Mouse (Mus musculus) liver, adult 2 months (tissue): ENCODE results near the gene Cacna1i. TPM values are rescaled to one million over a fixed set of nuclear protein-coding genes. Genes with fewer than 3 reads are reported as not detected.

Experiments
- DNase-seq: peaks from one replicate; pipeline ENCODE4 v3.0.0-alpha.2; 2011; ENCODE audit warnings: low read depth, low spot score; ENCODE audit errors: extremely low read depth
- H3K27ac ChIP-seq: fragments of 200-500 bp; replicated peaks from 2 replicates; pipeline ENCODE4 v1.5.1; 2012; ENCODE audit warnings: low read depth, mild to moderate bottlenecking, control low read depth, inconsistent platforms, low read length; ENCODE audit not compliant: insufficient read depth
- H3K27me3 ChIP-seq: fragments of 200-500 bp; 2 replicates; pipeline ENCODE4 v1.6.1; 2012; ENCODE audit warnings: mild to moderate bottlenecking, moderate library complexity, low read length, inconsistent platforms; ENCODE audit not compliant: control insufficient read depth, insufficient read depth
- H3K36me3 ChIP-seq: fragments of 200-500 bp; 2 replicates; pipeline ENCODE4 v1.6.1; 2012; ENCODE audit warnings: low read length, inconsistent platforms; ENCODE audit not compliant: control insufficient read depth, insufficient read depth
- H3K4me1 ChIP-seq: fragments of 200-500 bp; 2 replicates; pipeline ENCODE4 v1.6.1; 2011; ENCODE audit warnings: low read length; ENCODE audit not compliant: control insufficient read depth, insufficient read depth
- H3K4me3 ChIP-seq: fragments of 200-500 bp; 2 replicates; pipeline ENCODE4 v1.5.1; 2011; ENCODE audit warnings: low read depth, mild to moderate bottlenecking, control low read depth, low read length, moderate library complexity; ENCODE audit not compliant: insufficient read depth
- H3K79me2 ChIP-seq: fragments of 200-500 bp; 2 replicates; pipeline ENCODE4 v1.6.1; 2012; ENCODE audit warnings: inconsistent platforms, mild to moderate bottlenecking, low read length, moderate library complexity; ENCODE audit not compliant: control insufficient read depth, insufficient read depth
- H3K9ac ChIP-seq: fragments of 200-500 bp; 2 replicates; pipeline ENCODE4 v1.6.1; 2012; ENCODE audit warnings: low read depth, mild to moderate bottlenecking, control low read depth, inconsistent platforms, low read length
- CTCF ChIP-seq: fragments of 200-500 bp; IDR thresholded peaks from 2 replicates; pipeline ENCODE4 v1.5.1; 2011; ENCODE audit warnings: low read depth, low read length, control low read depth
- POLR2A ChIP-seq: fragments of 200-500 bp; IDR thresholded peaks from 2 replicates; pipeline ENCODE4 v1.6.1; 2011; ENCODE audit warnings: low read length, control low read depth; ENCODE audit not compliant: insufficient read depth; ENCODE audit errors: extremely low read depth
- WGBS: fragments of 180-500 bp; shearing (Covaris S2); methylation state at CpG from one replicate; pipeline ENCODE4 v1.1.7; 2018; 5-methylcytosine and 5-hydroxymethylcytosine counted together
- polyA plus RNA-seq: library from polyadenylated mRNA; depleted of rRNA; stranded (reverse); fragments of >200 nt; gene quantifications from 2 replicates; pipeline ENCODE4 v1.2.3, GENCODE M21; 2012
- total RNA-seq: library from RNA; depleted of rRNA; stranded (reverse); fragments of >200 nt; gene quantifications from 2 replicates; pipeline ENCODE4 v1.2.3, GENCODE M21; 2014

Gene Cacna1i
- total and polyA plus RNA-seq, 2 experiments, result under 0.01 to 0.09 TPM

- Histone ChIP-seq H3K4me1 (peaks cover 6% of the 10 kb centered on the region), H3K4me3 (peak within 1 kb of the TSS; percentile 76), H3K27me3 (no peaks in the 10 kb centered on the region), H3K36me3 (no peaks in the 10 kb centered on the region), H3K79me2 (peaks cover 13% of the 10 kb centered on the region; the same call in 1 of the 2 replicates), H3K9ac (peak within 1 kb of the TSS; percentile 73), H3K27ac (peak within 1 kb of the TSS; percentile 56)
- peak; percentile 87 for DNase-seq
- WGBS, result under 1% methylated on average over 66 of the region's 66 CpGs
- TF ChIP-seq POLR2A (peak; percentile 64; the same call in 1 of the 2 replicates), CTCF (no peak)
These were observed 23.1 kb upstream of the Cacna1i start, which contains the start of gene Rps19bp1 for GRCm38 (mm10) chr15:80263610-80264575. Rps19bp1 (minus strand) TSS chr15:80264315.

GRCm38 (mm10) chr15:80266281-80266680 lies 20.8 kb upstream of the Cacna1i start:
- TF ChIP-seq POLR2A (no peak), CTCF (peak; percentile 79)
- WGBS, result 0% methylated on average over 2 of the region's 2 CpGs
- Histone ChIP-seq H3K27me3 (no peaks in the 10 kb centered on the region), H3K79me2 (peaks cover 13% of the 10 kb centered on the region; the same call in 1 of the 2 replicates), H3K4me1 (peaks cover 6% of the 10 kb centered on the region), H3K4me3 (no peak overlapping the region), H3K27ac (no peak overlapping the region), H3K36me3 (no peaks in the 10 kb centered on the region), H3K9ac (no peak overlapping the region)
- DNase-seq, result peak; percentile 68

- Histone ChIP-seq H3K27ac (no peak overlapping the region), H3K79me2 (no peaks in the 10 kb centered on the region), H3K4me1 (no peaks in the 10 kb centered on the region), H3K4me3 (no peak overlapping the region), H3K36me3 (no peaks in the 10 kb centered on the region), H3K9ac (no peak overlapping the region), H3K27me3 (0 out of 2 replicates have a peak, but pooled peaks cover 2% of the 10 kb centered on the region)
- whole genome bisulfite sequencing, result 68% methylated on average over 3 of the region's 3 CpGs
- no peak for DNase-seq
- no peak for TF ChIP-seq CTCF
These were observed 15.1 kb upstream of the Cacna1i start for GRCm38 (mm10) chr15:80271858-80272396.

- WGBS, result 46% methylated on average over 9 of the region's 9 CpGs
- H3K27me3 ChIP-seq, result 0 out of 2 replicates have a peak, but pooled peaks cover 2% of the 10 kb centered on the region
These were observed 9.9 kb upstream of the Cacna1i start for GRCm38 (mm10) chr15:80277107-80277506.

GRCm38 (mm10) chr15:80277625-80278024 lies 9.4 kb upstream of the Cacna1i start:
- 0% methylated on average over 6 of the region's 6 CpGs for WGBS
- TF ChIP-seq POLR2A (no peak), CTCF (no peak; the same call in 1 of the 2 replicates)
- Histone ChIP-seq H3K27me3 (0 out of 2 replicates have a peak, but pooled peaks cover 2% of the 10 kb centered on the region), H3K9ac (no peak overlapping the region), H3K4me1 (no peaks in the 10 kb centered on the region), H3K79me2 (no peaks in the 10 kb centered on the region), H3K36me3 (no peaks in the 10 kb centered on the region), H3K4me3 (no peak overlapping the region), H3K27ac (no peak overlapping the region)
- DNase-seq, result no peak

More at GRCm38 (mm10) chr15:80277107-80277506, 9.9 kb upstream of the Cacna1i start:
- Histone ChIP-seq H3K9ac (no peak overlapping the region), H3K4me1 (no peaks in the 10 kb centered on the region), H3K79me2 (no peaks in the 10 kb centered on the region), H3K36me3 (no peaks in the 10 kb centered on the region), H3K4me3 (no peak overlapping the region), H3K27ac (no peak overlapping the region)
- no peak for TF ChIP-seq POLR2A
- no peak for TF ChIP-seq CTCF
- no peak for DNase-seq
